Mouse (Mus musculus) brain, adult 2 months (tissue): ENCODE data around the gene Tpra1.

Experiments
- DNase-seq: peaks from one replicate; pipeline ENCODE4 v3.0.0; 2011; ENCODE audit warnings: low read depth, low spot score

Gene Tpra1

GRCm38 (mm10) chr6:88890832-88891231 lies 11.2 kb upstream of the Tpra1 start:
- no peak for DNase-seq

- DNase-seq, result peak; percentile 82
Observed at GRCm38 (mm10) chr6:88893559-88893958, 8.5 kb upstream of the Tpra1 start.

GRCm38 (mm10) chr6:88895943-88896342 lies 6.1 kb upstream of the Tpra1 start:
- DNase-seq, result no peak

- no peak for DNase-seq
Observed at GRCm38 (mm10) chr6:88897246-88897645, 4.8 kb upstream of the Tpra1 start.

GRCm38 (mm10) chr6:88898534-88899048 lies 3.5 kb upstream of the Tpra1 start, which contains the start of gene Mcm2:
Mcm2 (minus strand) TSS chr6:88898780.
- DNase-seq, result peak; percentile 96

- no peak for DNase-seq
Observed at GRCm38 (mm10) chr6:88899086-88899485, 3.0 kb upstream of the Tpra1 start.

GRCm38 (mm10) chr6:88899628-88900027 lies 2.4 kb upstream of the Tpra1 start:
- no peak for DNase-seq

GRCm38 (mm10) chr6:88901471-88901870 lies 580 bp upstream of the Tpra1 start:
- peak; percentile 69 for DNase-seq

GRCm38 (mm10) chr6:88903708-88904107 lies 1.7 kb downstream of the Tpra1 start:
- no peak for DNase-seq

- DNase-seq, result peak; percentile 81
Observed at GRCm38 (mm10) chr6:88904456-88904974, 2.5 kb downstream of the Tpra1 start.

GRCm38 (mm10) chr6:88905042-88905441 lies 3.0 kb downstream of the Tpra1 start:
- no peak for DNase-seq

GRCm38 (mm10) chr6:88906369-88907108 lies 4.5 kb downstream of the Tpra1 start:
- DNase-seq, result peak; percentile 93

- no peak for DNase-seq
Observed at GRCm38 (mm10) chr6:88909151-88909550, 7.1 kb downstream of the Tpra1 start.

- no peak for DNase-seq
Observed at GRCm38 (mm10) chr6:88913022-88913421, 11.0 kb downstream of the Tpra1 start.

GRCm38 (mm10) chr6:88913440-88913839 lies 11.4 kb downstream of the Tpra1 start:
- peak; percentile 59 for DNase-seq

- DNase-seq, result no peak
Observed at GRCm38 (mm10) chr6:88914799-88915198, 12.7 kb downstream of the Tpra1 start.

- DNase-seq, result peak; percentile 56
Observed at GRCm38 (mm10) chr6:88915510-88915909, 13.5 kb downstream of the Tpra1 start.

- DNase-seq, result peak; percentile 82
Observed at GRCm38 (mm10) chr6:88916153-88916552, 14.1 kb downstream of the Tpra1 start.

- DNase-seq, result no peak
Observed at GRCm38 (mm10) chr6:88918802-88919201, 16.8 kb downstream of the Tpra1 start.

- DNase-seq, result peak; percentile 83
Observed at GRCm38 (mm10) chr6:88924502-88925275, 22.6 kb downstream of the Tpra1 start.

GRCm38 (mm10) chr6:88925640-88926205 lies 23.7 kb downstream of the Tpra1 start:
- DNase-seq, result peak; percentile 43

- peak; percentile 79 for DNase-seq
Observed at GRCm38 (mm10) chr6:88926870-88927269, 24.8 kb downstream of the Tpra1 start.
